Mouse (Mus musculus): ENCODE data around the gene Trappc4. TPM values are rescaled to one million over a fixed set of nuclear protein-coding genes. Genes with fewer than 3 reads are reported as not detected.
A peak's percentile ranks its signal among the peaks of the same experiment; 100 is the strongest.
"Not testable (repeated sequence)": the region's sequence is repeated elsewhere in the genome, so short reads cannot be mapped to it uniquely, and the experiment has no call there.

Trappc4 gene
- total RNA-seq, 2 experiments from 2014 or later = 64.3 to 79.1 TPM

GRCm38 (mm10) chr9:44407752-44408097, 325 bp upstream of the Trappc4 start:
- DNase-seq = no peak

DNA sequence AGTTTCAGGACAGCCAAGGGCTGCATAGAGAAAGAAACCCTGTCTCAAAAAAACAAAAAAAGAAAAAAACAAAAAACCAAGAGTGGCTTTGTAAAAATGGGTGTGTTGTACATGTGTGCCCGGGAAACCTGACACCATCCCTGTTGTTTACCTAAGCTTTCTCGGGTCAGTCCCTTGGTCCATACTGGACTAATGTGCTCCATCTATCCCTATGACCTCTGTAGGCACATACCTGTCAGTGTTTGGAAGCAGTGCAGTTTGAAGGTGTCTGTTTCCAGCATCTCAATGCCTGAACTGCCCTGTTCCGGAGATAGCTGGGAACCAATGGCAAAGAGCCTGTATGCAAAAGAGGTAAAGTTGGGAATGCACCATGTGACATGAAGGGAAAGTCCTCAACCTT, 2.4 kb downstream of the Trappc4 start:
- no peak for DNase-seq

DNA sequence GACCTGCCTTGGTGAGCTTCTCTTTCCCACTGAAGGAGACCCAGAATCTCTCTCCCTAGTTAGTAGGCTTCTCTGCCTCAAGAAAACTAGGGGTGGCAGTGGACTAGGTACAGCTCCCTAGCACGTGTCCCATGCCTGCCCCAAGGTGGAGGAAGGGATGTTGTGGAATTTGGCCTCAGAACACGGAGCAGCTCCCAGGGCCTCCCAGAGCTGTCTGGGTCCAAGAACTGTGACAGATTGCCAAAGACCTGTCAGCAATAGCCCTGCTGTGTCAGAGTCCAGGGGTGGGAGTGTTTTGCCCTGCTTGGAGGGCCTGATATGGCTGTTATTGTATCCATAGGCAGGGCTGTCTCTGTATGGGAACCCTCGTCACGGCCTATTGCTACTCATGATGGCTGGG, 6.3 kb downstream of the Trappc4 start:
- DNase-seq = no peak

DNA sequence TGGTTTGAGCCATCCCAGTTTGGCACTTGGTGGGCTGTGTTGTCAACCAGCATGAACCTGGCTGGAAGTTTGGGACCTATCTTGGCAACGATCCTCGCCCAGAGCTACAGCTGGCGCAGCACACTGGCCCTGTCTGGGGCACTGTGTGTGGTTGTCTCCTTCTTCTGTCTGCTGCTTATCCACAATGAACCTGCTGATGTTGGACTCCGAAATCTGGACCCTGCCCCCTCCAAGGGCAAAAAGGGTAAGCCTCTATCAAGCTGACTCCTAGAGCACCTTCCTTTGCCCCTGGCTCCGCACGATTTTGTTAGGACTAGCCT, 7.6 kb downstream of the Trappc4 start:
- no peak for DNase-seq

GRCm38 (mm10) chr9:44399114-44399794, 8.1 kb downstream of the Trappc4 start:
- no peak for DNase-seq

DNA sequence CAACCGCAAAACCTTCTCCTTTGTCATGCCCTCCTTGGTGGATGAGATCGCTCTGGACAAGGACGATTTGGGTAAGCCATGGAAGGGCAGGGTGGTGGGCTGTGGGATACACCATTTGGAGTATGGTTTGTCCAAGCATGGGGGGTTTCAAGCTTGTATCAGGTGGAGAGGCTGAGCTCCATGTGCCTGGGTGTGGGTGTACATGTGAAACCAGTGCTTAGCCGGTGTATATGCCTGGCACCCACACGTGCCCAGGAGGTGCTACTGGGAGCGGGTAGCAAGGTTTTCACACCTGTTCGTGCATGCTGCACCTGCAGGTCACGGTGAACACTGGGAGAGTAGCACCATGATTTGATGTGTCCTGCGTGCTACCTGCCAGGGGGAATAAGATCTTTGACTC, 8.8 kb downstream of the Trappc4 start:
- no peak for DNase-seq

DNA sequence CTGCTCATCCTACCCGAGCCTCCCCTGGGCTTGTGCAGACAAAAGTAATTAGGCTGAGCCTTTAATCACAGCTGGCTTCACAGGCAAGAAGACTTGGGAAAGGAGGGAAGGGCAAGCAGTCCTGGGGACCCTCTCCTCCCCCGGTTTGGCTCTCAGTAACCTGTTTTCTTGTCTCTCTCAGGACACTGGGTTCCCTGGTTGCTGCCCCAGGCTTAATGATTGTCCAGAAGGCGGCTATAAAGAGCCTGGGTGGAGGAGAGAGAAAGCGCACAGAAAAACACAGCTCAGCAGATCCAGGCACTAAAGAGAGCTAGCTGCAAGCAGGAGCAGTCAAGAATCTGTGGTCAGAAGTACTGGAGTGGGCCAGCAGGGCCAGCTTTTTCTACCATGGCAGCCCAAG, 9.3 kb downstream of the Trappc4 start:
- no peak for DNase-seq

DNA sequence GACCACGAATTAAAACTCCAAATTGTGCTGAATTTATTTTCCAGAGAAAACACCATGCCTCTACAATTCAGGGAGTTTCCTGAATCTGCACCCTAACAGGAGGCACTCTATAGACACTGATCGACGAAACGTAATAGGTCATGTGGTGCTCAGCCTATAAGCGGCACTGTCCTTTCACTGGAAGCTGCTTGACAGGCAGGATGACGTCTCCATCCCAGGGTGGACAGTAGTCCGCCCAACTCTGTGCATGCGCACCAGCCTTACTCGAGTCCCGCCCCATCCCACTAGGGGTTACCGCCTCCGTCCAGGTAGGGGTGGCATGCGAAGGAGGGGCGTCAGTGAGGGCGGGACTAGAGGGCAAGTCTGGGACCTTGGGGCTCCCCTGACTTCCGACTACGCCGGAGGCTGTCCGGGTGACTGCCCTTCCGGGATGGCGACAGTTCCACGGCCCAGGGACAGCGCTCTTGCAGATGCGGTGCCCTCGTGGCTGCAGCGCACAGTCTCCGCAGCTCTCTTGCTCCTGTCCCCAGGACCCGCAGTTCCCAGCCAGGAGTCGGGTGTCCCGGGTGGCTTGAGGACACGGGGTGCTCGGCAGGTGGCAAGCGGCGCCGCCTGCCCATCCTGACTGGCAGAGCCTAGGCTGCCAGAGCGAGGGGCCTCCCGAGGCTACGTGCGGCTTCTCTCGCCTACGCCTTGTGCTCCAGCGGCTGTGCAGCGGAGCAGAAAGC, 10.6 kb downstream of the Trappc4 start, which contains the start of gene Slc37a4:
Gene Slc37a4 (plus strand): TSS at position 169 of the 728 bp plus-strand sequence.
- peak; percentile 90 to 92 for DNase-seq

GRCm38 (mm10) chr9:44391466-44391865, 15.9 kb downstream of the Trappc4 start:
- DNase-seq = peak; percentile 52 to 53

GRCm38 (mm10) chr9:44389273-44389672, 18.1 kb downstream of the Trappc4 start:
- DNase-seq = no peak

DNA sequence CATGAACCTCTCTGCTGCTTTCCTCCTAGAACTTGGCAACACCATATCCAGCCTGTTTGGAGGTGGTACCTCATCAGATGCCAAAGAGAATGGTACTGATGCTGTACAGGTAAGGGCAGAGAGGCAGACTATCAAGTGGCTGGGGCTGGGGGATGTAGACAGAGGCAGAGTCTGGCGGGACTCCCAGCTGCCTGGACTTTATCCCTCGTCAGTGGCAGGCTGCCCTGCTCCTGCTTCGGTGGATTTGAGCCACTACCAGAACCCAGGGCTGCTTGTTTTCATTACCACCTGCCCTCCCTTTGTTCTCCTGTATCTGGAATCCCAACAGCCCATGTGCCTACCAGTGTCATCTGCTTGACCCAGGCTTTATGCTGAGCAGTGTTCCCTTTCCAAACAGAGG, 20.2 kb downstream of the Trappc4 start:
- DNase-seq = no peak

GRCm38 (mm10) chr9:44384596-44384995, 22.8 kb downstream of the Trappc4 start:
- DNase-seq = no peak

- no peak for DNase-seq
Observed at GRCm38 (mm10) chr9:44379862-44380261, 27.5 kb downstream of the Trappc4 start.

DNA sequence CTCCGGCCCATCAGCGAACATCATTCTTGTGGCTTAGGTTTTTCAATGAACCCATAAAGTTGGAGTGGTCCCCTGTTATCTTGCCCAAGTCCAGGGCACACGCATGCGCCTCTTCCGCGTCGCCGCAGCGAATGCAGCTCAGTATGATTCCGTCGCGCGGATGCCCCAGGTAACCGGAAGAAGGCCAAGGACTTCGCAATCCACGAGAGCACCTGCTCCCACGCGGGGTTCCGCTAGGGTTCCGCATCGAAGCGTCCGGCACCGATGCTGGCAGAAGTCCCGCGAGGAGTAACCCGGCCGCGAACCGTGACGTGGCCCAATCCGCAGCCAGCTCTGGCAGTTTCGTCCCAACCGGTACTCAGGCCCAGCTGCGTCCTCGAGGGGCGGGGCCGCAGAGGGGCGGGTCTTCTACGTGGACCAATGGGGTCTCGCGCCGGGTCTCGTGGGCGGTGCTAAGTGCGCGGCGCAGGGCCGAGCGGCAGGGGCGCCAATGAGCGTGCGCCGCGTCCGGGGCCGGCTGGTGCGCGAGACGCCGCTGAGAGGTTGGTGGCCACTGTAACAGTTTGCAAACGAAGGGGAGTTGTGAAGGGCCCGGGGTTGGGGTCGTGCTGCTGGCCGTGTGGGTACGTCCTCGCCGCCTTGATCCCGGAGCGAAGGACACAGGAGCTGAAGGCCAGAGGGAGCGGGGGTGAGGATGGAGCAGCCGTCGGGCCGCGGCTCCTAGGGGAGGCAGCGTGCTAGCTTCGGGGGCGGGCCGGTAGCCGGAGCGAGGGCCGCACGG, 28.2 kb downstream of the Trappc4 start, which contains the start of gene Hyou1:
Gene Hyou1 (plus strand): TSS at position 437 of the 781 bp plus-strand sequence.
- DNase-seq = peak; percentile 99

DNA sequence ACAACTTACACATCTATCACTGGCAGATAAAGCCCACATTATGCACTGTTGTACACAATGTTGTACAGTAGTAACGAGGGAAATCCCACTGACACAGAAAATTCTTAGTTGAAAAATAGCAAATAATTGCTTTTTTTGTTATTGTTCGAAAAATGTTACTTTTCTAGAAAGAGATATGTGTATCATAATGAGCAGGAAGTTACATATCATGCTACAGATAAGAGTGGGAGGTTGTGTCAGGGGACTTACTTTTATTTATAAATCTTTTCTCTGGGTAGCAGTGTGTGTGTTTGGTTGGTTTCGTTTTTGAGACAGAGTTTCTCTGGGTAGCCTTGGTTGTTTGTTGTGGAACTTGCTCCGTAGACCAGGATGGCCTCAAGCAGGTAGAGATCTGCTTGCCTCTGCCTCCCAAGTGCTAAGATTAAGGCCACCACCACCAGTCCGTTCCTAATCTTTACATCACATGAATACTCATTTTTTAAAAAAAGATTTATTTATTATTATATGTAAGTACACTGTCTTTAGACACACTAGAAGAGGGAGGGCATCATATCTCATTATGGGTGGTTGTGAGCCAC, 29.2 kb downstream of the Trappc4 start:
- DNase-seq = no peak

DNA sequence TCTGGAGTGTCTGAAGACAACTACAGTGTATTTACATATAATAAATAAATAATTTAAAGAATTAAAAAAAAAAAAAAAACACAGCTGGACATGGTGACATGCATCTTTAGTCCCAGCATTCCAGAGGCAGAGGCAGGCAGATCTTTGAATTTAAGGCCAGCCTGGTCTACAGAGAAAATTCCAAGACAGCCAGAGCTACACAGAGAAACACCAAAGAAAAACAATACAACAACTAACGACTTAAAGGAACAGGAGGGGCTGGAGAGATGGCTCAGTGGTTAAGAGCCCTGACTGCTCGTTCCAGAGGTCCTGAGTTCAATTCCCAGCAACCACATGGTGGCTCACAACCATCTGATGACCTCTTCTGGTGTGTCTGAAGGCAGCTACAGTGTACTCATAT, 30.1 kb downstream of the Trappc4 start:
- not testable (repeated sequence) for DNase-seq

DNA sequence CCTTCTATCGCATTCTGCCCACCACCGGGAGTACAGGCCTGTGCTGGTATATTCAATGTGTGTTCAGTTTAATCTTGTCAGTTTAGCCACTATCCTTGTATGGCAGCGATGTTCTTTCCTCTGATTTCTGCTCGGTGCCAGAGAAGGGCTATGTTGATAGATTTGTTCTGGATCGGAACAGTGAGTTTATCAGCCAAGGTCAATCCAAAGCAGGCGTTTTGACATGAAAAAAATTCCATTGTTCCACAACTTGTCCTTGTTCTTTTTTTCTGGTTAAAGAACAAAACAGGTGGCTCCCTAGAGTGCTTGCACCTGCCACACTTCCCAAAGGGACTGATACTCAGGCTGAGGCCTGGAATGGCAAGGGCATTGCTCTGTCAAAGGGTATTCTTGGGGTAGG, 31.3 kb downstream of the Trappc4 start:
- no peak for DNase-seq

- DNase-seq = no peak
Observed at GRCm38 (mm10) chr9:44373386-44373785, 34.0 kb downstream of the Trappc4 start.

GRCm38 (mm10) chr9:44364480-44364879, 42.9 kb downstream of the Trappc4 start:
- no peak for DNase-seq

DNA sequence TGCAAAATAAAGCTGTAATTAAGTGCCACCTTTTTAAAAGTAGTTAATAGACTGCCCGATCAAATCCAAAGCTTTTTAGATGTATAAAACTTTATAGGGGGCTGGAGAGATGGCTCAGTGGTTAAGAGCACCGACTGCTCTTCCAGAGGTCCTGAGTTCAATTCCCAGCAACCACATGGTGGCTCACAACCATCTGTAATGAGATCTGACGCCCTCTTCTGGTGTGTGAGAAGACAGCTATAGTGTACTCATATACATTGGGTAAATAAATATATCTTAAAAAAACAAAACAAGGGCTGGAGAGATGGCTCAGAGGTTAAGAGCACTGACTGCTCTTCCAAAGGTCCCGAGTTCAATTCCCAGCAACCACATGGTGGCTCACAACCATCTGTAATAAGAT, 45.5 kb downstream of the Trappc4 start:
- DNase-seq = not testable (repeated sequence)

DNA sequence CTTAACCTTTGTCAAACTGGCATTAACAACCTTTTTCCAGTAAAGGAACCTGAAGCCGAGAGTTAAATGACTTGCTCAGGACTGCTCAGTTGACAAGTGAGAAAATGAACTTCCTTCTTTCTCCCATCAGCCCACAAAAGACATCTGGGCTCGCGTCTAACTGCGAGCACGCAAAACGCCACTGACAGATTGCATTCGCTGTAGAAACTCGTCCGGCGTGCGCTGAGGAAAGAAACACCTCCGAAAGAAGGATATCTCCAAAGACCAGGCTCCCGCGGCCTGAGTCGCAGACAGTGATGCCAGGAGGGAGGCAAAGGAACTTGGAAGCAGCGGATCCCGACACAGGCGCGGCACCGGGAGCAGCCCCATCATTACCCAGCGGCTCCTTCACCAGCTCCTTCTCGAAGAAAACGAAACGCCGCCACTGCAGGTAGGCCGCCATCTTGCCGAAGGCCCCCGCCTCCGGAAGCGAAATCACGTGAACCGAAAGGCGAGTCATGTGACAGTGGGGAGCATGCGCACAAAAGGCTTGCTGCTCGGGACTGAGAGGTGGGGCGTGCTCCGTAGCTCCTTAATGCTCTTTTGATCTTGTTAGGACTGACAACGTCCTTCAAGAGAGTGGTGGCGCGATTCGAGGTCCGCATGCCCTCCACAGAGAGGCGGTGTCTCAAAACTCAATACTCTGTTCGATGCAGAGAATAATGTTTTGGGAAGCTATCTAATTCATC, 46.0 kb downstream of the Trappc4 start, which contains the start of gene Vps11:
Gene Vps11 (minus strand): TSS at position 481 of the 728 bp plus-strand sequence.
- peak; percentile 92 for DNase-seq

DNA sequence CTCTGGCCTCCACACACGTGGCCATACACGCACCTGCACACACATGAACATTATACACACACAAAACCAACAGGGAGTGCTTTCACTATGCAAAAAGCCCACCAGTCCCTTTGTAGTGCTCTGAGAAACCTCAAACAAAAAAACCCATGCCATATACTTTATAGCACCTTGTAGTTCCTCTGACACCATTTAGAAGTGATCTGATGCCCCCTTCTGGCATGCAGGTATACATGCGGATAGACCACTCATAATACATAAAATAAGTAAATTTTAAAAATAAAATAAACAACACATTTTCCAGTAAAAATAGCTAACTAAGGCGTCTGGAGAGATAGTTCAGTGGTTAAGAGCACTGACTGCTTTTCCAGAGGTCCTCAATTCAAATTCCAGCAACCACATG, 50.2 kb downstream of the Trappc4 start:
- no peak for DNase-seq

Data from layer of hippocampus, postnatal 36 days (tissue).